Mouse (Mus musculus): ENCODE results near the gene P4ha2. TPM values are rescaled to one million over a fixed set of nuclear protein-coding genes. Genes with fewer than 3 reads are reported as not detected.

Gene P4ha2
- total RNA-seq, 2 experiments from 2014 or later = 44.0 to 66.1 TPM

- intact Hi-C loops (cut with DNase I) = no loop called here
- no peak for DNase-seq
Measured at GRCm38 (mm10) chr11:54162968-54163367, 63.1 kb downstream of the P4ha2 start.

- intact Hi-C loops (cut with DNase I) = no loop called here
- DNase-seq = no peak
Measured at GRCm38 (mm10) chr11:54169432-54170295, 69.8 kb downstream of the P4ha2 start.

GRCm38 (mm10) chr11:54171175-54171574 lies 71.3 kb downstream of the P4ha2 start:
- intact Hi-C loops (cut with DNase I) = no loop called here
- DNase-seq = no peak

GRCm38 (mm10) chr11:54174226-54174625 lies 74.3 kb downstream of the P4ha2 start:
- no peak for DNase-seq
- intact Hi-C loops (cut with DNase I) = no loop called here

GRCm38 (mm10) chr11:54174877-54175276 lies 75.0 kb downstream of the P4ha2 start:
- no peak for DNase-seq
- intact Hi-C loops (cut with DNase I) = no loop called here

Other genes with a start within 250 kb of the P4ha2 start
- gene Gm12216, start 240.8 kb upstream of the P4ha2 start, total RNA-seq (2021) = 1 to 10 TPM; 1.6 TPM
- gene Slc22a5, start 208.4 kb upstream of the P4ha2 start, total RNA-seq (2021) = 10 to 100 TPM; 28.4 to 30.4 TPM
- gene Slc22a21, start 119.8 kb upstream of the P4ha2 start, total RNA-seq (2021) = 1 to 10 TPM; 1.9 to 2.6 TPM
- gene Slc22a4, start 72.0 kb upstream of the P4ha2 start, total RNA-seq (2021) = 1 to 10 TPM; 4.2 to 4.6 TPM
- 10 to 100 TPM; 29.4 to 37.1 TPM for gene Pdlim4, start 31.1 kb upstream of the P4ha2 start, total RNA-seq (2021)
- not detected for gene Csf2, start 149.6 kb downstream of the P4ha2 start, total RNA-seq (2021)
- gene Il3, start 167.2 kb downstream of the P4ha2 start, total RNA-seq (2021) = not detected
- gene Acsl6, start 203.7 kb downstream of the P4ha2 start, total RNA-seq (2021) = 1 to 10 TPM; 3.1 to 5.9 TPM

Data from heart, postnatal 36 days (tissue).